Mouse (Mus musculus): Measurements from ENCODE around the gene Nfkbil1. TPM values are rescaled to one million over a fixed set of nuclear protein-coding genes. Genes with fewer than 3 reads are reported as not detected.

Gene Nfkbil1
- polyA plus RNA-seq, 1 experiment, result 34.2 TPM

GRCm38 (mm10) chr17:35232659-35233058, 2.9 kb downstream of the Nfkbil1 start:
- peaks cover 36% of the 10 kb centered on the region for H3K4me1 ChIP-seq (replicated peaks; ENCODE audit: control insufficient read depth, insufficient read depth, low read length)
- peak overlapping the region; percentile 29 for H3K4me3 ChIP-seq (ENCODE audit: control insufficient read depth, insufficient read depth, low read length)
- H3K27me3 ChIP-seq (ENCODE audit: control insufficient read depth, insufficient read depth, low read length), result no peaks in the 10 kb centered on the region

GRCm38 (mm10) chr17:35232043-35232442, 3.5 kb downstream of the Nfkbil1 start:
- Histone ChIP-seq H3K27me3 (ENCODE audit: control insufficient read depth, insufficient read depth, low read length) (no peaks in the 10 kb centered on the region), H3K4me3 (ENCODE audit: control insufficient read depth, insufficient read depth, low read length) (peak overlapping the region; percentile 29), H3K27ac (ENCODE audit: control insufficient read depth, insufficient read depth, low read length) (peak overlapping the region; percentile 97), H3K4me1 (replicated peaks; ENCODE audit: control insufficient read depth, insufficient read depth, low read length) (peaks cover 41% of the 10 kb centered on the region), H3K36me3 (ENCODE audit: control insufficient read depth, insufficient read depth, low read length) (peaks cover 4% of the 10 kb centered on the region; the same call in 1 of the 2 replicates)
- DNase-seq, result peak; percentile 88
- WGBS, result 4% methylated on average over 12 of the region's 12 CpGs
- TF ChIP-seq POLR2A (IDR thresholded peaks at IDR 0.05; ENCODE audit: control insufficient read depth, extremely low read depth, insufficient read depth, low read length, poor library complexity), result peak; percentile 25; the same call in 1 of the 2 replicates
- peak; percentile 97 for TF ChIP-seq CTCF (IDR thresholded peaks at IDR 0.05; ENCODE audit: borderline replicate concordance, control insufficient read depth, extremely low read depth, insufficient read depth, low read length, poor library complexity)

More at GRCm38 (mm10) chr17:35232659-35233058, 2.9 kb downstream of the Nfkbil1 start:
- no peak for TF ChIP-seq CTCF (IDR thresholded peaks at IDR 0.05; ENCODE audit: borderline replicate concordance, control insufficient read depth, extremely low read depth, insufficient read depth, low read length, poor library complexity)
- TF ChIP-seq POLR2A (IDR thresholded peaks at IDR 0.05; ENCODE audit: control insufficient read depth, extremely low read depth, insufficient read depth, low read length, poor library complexity), result no peak
- WGBS, result 4% methylated on average over 5 of the region's 5 CpGs
- Histone ChIP-seq H3K27ac (ENCODE audit: control insufficient read depth, insufficient read depth, low read length) (peak overlapping the region; percentile 97), H3K36me3 (ENCODE audit: control insufficient read depth, insufficient read depth, low read length) (peaks cover 4% of the 10 kb centered on the region; the same call in 1 of the 2 replicates)
- DNase-seq, result peak; percentile 61

GRCm38 (mm10) chr17:35231022-35231421, 4.6 kb downstream of the Nfkbil1 start:
- DNase-seq, result no peak
- H3K36me3 ChIP-seq (ENCODE audit: control insufficient read depth, insufficient read depth, low read length), result peaks cover 4% of the 10 kb centered on the region; the same call in 1 of the 2 replicates
- H3K27me3 ChIP-seq (ENCODE audit: control insufficient read depth, insufficient read depth, low read length), result no peaks in the 10 kb centered on the region
- no peak overlapping the region for H3K4me3 ChIP-seq (ENCODE audit: control insufficient read depth, insufficient read depth, low read length)
- 90% methylated on average over 10 of the region's 10 CpGs for WGBS
- no peak overlapping the region for H3K27ac ChIP-seq (ENCODE audit: control insufficient read depth, insufficient read depth, low read length)
- H3K4me1 ChIP-seq (replicated peaks; ENCODE audit: control insufficient read depth, insufficient read depth, low read length), result peaks cover 42% of the 10 kb centered on the region
- TF ChIP-seq CTCF (IDR thresholded peaks at IDR 0.05; ENCODE audit: borderline replicate concordance, control insufficient read depth, extremely low read depth, insufficient read depth, low read length, poor library complexity) (no peak), POLR2A (IDR thresholded peaks at IDR 0.05; ENCODE audit: control insufficient read depth, extremely low read depth, insufficient read depth, low read length, poor library complexity) (no peak)

- DNase-seq, result no peak
- Histone ChIP-seq H3K4me3 (ENCODE audit: control insufficient read depth, insufficient read depth, low read length) (no peak overlapping the region), H3K27ac (ENCODE audit: control insufficient read depth, insufficient read depth, low read length) (peak overlapping the region; percentile 24), H3K4me1 (replicated peaks; ENCODE audit: control insufficient read depth, insufficient read depth, low read length) (peaks cover 35% of the 10 kb centered on the region), H3K27me3 (ENCODE audit: control insufficient read depth, insufficient read depth, low read length) (no peaks in the 10 kb centered on the region), H3K36me3 (ENCODE audit: control insufficient read depth, insufficient read depth, low read length) (peaks cover 4% of the 10 kb centered on the region; the same call in 1 of the 2 replicates)
- WGBS, result 61% methylated on average over 14 of the region's 14 CpGs
- TF ChIP-seq POLR2A (IDR thresholded peaks at IDR 0.05; ENCODE audit: control insufficient read depth, extremely low read depth, insufficient read depth, low read length, poor library complexity) (no peak), CTCF (IDR thresholded peaks at IDR 0.05; ENCODE audit: borderline replicate concordance, control insufficient read depth, extremely low read depth, insufficient read depth, low read length, poor library complexity) (no peak)
These were observed 9.0 kb downstream of the Nfkbil1 start for GRCm38 (mm10) chr17:35226561-35227046.

- H3K27ac ChIP-seq (ENCODE audit: control insufficient read depth, insufficient read depth, low read length), result no peak overlapping the region
- no peak overlapping the region for H3K4me3 ChIP-seq (ENCODE audit: control insufficient read depth, insufficient read depth, low read length)
- H3K4me1 ChIP-seq (replicated peaks; ENCODE audit: control insufficient read depth, insufficient read depth, low read length), result peaks cover 41% of the 10 kb centered on the region
- no peak for DNase-seq
- 98% methylated on average over 5 of the region's 5 CpGs for WGBS
- H3K27me3 ChIP-seq (ENCODE audit: control insufficient read depth, insufficient read depth, low read length), result no peaks in the 10 kb centered on the region
- H3K36me3 ChIP-seq (ENCODE audit: control insufficient read depth, insufficient read depth, low read length), result peaks cover 4% of the 10 kb centered on the region; the same call in 1 of the 2 replicates
- TF ChIP-seq POLR2A (IDR thresholded peaks at IDR 0.05; ENCODE audit: control insufficient read depth, extremely low read depth, insufficient read depth, low read length, poor library complexity), result no peak
- TF ChIP-seq CTCF (IDR thresholded peaks at IDR 0.05; ENCODE audit: borderline replicate concordance, control insufficient read depth, extremely low read depth, insufficient read depth, low read length, poor library complexity), result no peak
These were observed 10.1 kb downstream of the Nfkbil1 start for GRCm38 (mm10) chr17:35225456-35225855.

GRCm38 (mm10) chr17:35224641-35225040, 11.0 kb downstream of the Nfkbil1 start:
- TF ChIP-seq POLR2A (IDR thresholded peaks at IDR 0.05; ENCODE audit: control insufficient read depth, extremely low read depth, insufficient read depth, low read length, poor library complexity) (no peak), CTCF (IDR thresholded peaks at IDR 0.05; ENCODE audit: borderline replicate concordance, control insufficient read depth, extremely low read depth, insufficient read depth, low read length, poor library complexity) (no peak)
- Histone ChIP-seq H3K27me3 (ENCODE audit: control insufficient read depth, insufficient read depth, low read length) (no peaks in the 10 kb centered on the region), H3K4me3 (ENCODE audit: control insufficient read depth, insufficient read depth, low read length) (no peak overlapping the region), H3K36me3 (ENCODE audit: control insufficient read depth, insufficient read depth, low read length) (peaks cover 3% of the 10 kb centered on the region; the same call in 1 of the 2 replicates), H3K27ac (ENCODE audit: control insufficient read depth, insufficient read depth, low read length) (no peak overlapping the region), H3K4me1 (replicated peaks; ENCODE audit: control insufficient read depth, insufficient read depth, low read length) (peaks cover 49% of the 10 kb centered on the region)
- WGBS, result 97% methylated on average over 4 of the region's 4 CpGs
- DNase-seq, result no peak

Measured in thymus, adult 2 months (tissue).